15 mouse cellular contexts compared by ENCODE assay signal in genomic region chr16:8565539-8565938, GRCm38 (mm10). TPM values are rescaled to one million over a fixed set of nuclear protein-coding genes. Genes with fewer than 3 reads are reported as not detected.
A peak's percentile ranks its signal among the peaks of the same experiment; 100 is the strongest.
DNase-seq lines count a peak whose midpoint lies in the region; ATAC-seq and TF ChIP-seq lines count a peak whose summit lies in the region.
"Had no signal": no experiment of that assay in that cellular context is flagged by ENCODE, and none has a peak within 500 bp of the region (broad histone marks: within the 10 kb centered on the region; RNA-seq: fewer than 3 reads in every experiment).

No protein-coding gene starts in this region.

- WGBS in liver, postnatal 0 days (ENCODE audit: insufficient replicate concordance): 67% methylated on average over 2 of the region's 2 CpGs
- 81% methylated on average over 2 of the region's 2 CpGs for WGBS in forebrain, embryonic 15.5 days
- 71% methylated on average over 2 of the region's 2 CpGs for WGBS in intestine, embryonic 15.5 days
- 81% methylated on average over 2 of the region's 2 CpGs for WGBS in neural tube, embryonic 13.5 days
- 83% methylated on average over 2 of the region's 2 CpGs for WGBS in lung, adult 2 months

- peak overlapping the region; percentile 41; the same call in 1 of the 2 replicates for H3K27ac ChIP-seq in liver, postnatal 0 days (ENCODE audit: low read depth)
- peak overlapping the region; percentile 70; the same call in 1 of the 2 replicates for H3K27ac ChIP-seq in forebrain, embryonic 15.5 days (replicated peaks)
- peak overlapping the region; percentile 86 for H3K27ac ChIP-seq in intestine, embryonic 15.5 days
- H3K27ac ChIP-seq in neural tube, embryonic 13.5 days (replicated peaks): peak overlapping the region; percentile 79
- H3K27ac ChIP-seq: embryonic facial prominence, embryonic 13.5 days; liver, embryonic 13.5 days had no signal

- TF ChIP-seq EP300 in liver, postnatal 0 days (IDR thresholded peaks at IDR 0.05; ENCODE audit: low read depth): no peak

- H3K4me2 ChIP-seq in liver, postnatal 0 days (ENCODE audit: low read depth, low read length): no peak overlapping the region
- no peak overlapping the region for H3K4me2 ChIP-seq in forebrain, embryonic 15.5 days (replicated peaks)
- H3K4me2 ChIP-seq in intestine, embryonic 15.5 days (replicated peaks): no peak overlapping the region
- no peak overlapping the region for H3K4me2 ChIP-seq in neural tube, embryonic 13.5 days
- H3K4me2 ChIP-seq: embryonic facial prominence, embryonic 13.5 days; liver, embryonic 13.5 days had no signal

- H3K9me3 ChIP-seq in liver, postnatal 0 days (ENCODE audit: low read length): no peaks in the 10 kb centered on the region
- no peaks in the 10 kb centered on the region for H3K9me3 ChIP-seq in forebrain, embryonic 15.5 days
- H3K9me3 ChIP-seq in intestine, embryonic 15.5 days: no peaks in the 10 kb centered on the region
- no peaks in the 10 kb centered on the region for H3K9me3 ChIP-seq in neural tube, embryonic 13.5 days
- H3K9me3 ChIP-seq: embryonic facial prominence, embryonic 13.5 days; liver, embryonic 13.5 days; megakaryocyte, embryonic 14.5 days had no signal

- TF ChIP-seq CTCF in liver, postnatal 0 days (IDR thresholded peaks at IDR 0.05; ENCODE audit: low read depth): no peak
- no peak for TF ChIP-seq CTCF in lung, adult 2 months (IDR thresholded peaks at IDR 0.05; ENCODE audit: insufficient read depth, low read length)

- ATAC-seq in liver, postnatal 0 days: no peak
- no peak for ATAC-seq in forebrain, embryonic 15.5 days (replicated peaks)
- ATAC-seq in intestine, embryonic 15.5 days: peak; percentile 50
- ATAC-seq in neural tube, embryonic 13.5 days (ENCODE audit: low read depth): 0 out of 2 replicates have a peak, but pooled peaks have one; percentile 19

- no peaks in the 10 kb centered on the region for H3K27me3 ChIP-seq in liver, postnatal 0 days (ENCODE audit: insufficient read depth, low read length)
- H3K27me3 ChIP-seq in forebrain, embryonic 15.5 days: no peaks in the 10 kb centered on the region
- no peaks in the 10 kb centered on the region for H3K27me3 ChIP-seq in intestine, embryonic 15.5 days (replicated peaks)
- no peaks in the 10 kb centered on the region for H3K27me3 ChIP-seq in neural tube, embryonic 13.5 days
- H3K27me3 ChIP-seq: embryonic facial prominence, embryonic 13.5 days had no signal

- no peak for DNase-seq in liver, postnatal 0 days
- no peak for DNase-seq in liver
- no peak for DNase-seq in lung, adult 2 months
- no peak for DNase-seq in kidney, postnatal 4 days
- DNase-seq: cerebellum, adult 11-12 months; heart, postnatal 14 days; kidney, adult 11 months; kidney, postnatal 14 days; liver, embryonic 13.5 days; lung, postnatal 10 days had no signal

- peaks cover 6% of the 10 kb centered on the region; the same call in 1 of the 2 replicates for H3K4me1 ChIP-seq in liver, postnatal 0 days (ENCODE audit: insufficient read depth)
- H3K4me1 ChIP-seq in forebrain, embryonic 15.5 days: peaks cover 10% of the 10 kb centered on the region
- peaks cover 14% of the 10 kb centered on the region; the same call in 1 of the 2 replicates for H3K4me1 ChIP-seq in intestine, embryonic 15.5 days (replicated peaks)
- H3K4me1 ChIP-seq in neural tube, embryonic 13.5 days (replicated peaks): peaks cover 44% of the 10 kb centered on the region
- H3K4me1 ChIP-seq in lung, adult 2 months (ENCODE audit: control insufficient read depth, insufficient read depth, low read length): no peaks in the 10 kb centered on the region
- H3K4me1 ChIP-seq: embryonic facial prominence, embryonic 13.5 days; megakaryocyte, embryonic 14.5 days had no signal

- H3K36me3 ChIP-seq in liver, postnatal 0 days (replicated peaks; ENCODE audit: insufficient read depth, low read length): no peaks in the 10 kb centered on the region
- H3K36me3 ChIP-seq in forebrain, embryonic 15.5 days: no peaks in the 10 kb centered on the region
- H3K36me3 ChIP-seq in intestine, embryonic 15.5 days: no peaks in the 10 kb centered on the region
- H3K36me3 ChIP-seq in neural tube, embryonic 13.5 days: no peaks in the 10 kb centered on the region
- H3K36me3 ChIP-seq: embryonic facial prominence, embryonic 13.5 days; liver, embryonic 13.5 days had no signal

- no peak overlapping the region for H3K9ac ChIP-seq in liver, postnatal 0 days (replicated peaks)
- no peak overlapping the region for H3K9ac ChIP-seq in forebrain, embryonic 15.5 days (replicated peaks)
- H3K9ac ChIP-seq in intestine, embryonic 15.5 days: no peak overlapping the region
- no peak overlapping the region for H3K9ac ChIP-seq in neural tube, embryonic 13.5 days
- H3K9ac ChIP-seq: embryonic facial prominence, embryonic 13.5 days; liver, embryonic 13.5 days had no signal

- no peak overlapping the region for H3K4me3 ChIP-seq in liver, postnatal 0 days (ENCODE audit: low read depth, low read length)
- H3K4me3 ChIP-seq in forebrain, embryonic 15.5 days: no peak overlapping the region
- H3K4me3 ChIP-seq in intestine, embryonic 15.5 days (replicated peaks): no peak overlapping the region
- no peak overlapping the region for H3K4me3 ChIP-seq in neural tube, embryonic 13.5 days
- H3K4me3 ChIP-seq in lung, adult 2 months (replicated peaks; ENCODE audit: extremely low read depth, low read depth, low read length): no peak overlapping the region
- H3K4me3 ChIP-seq: embryonic facial prominence, embryonic 13.5 days; liver, embryonic 13.5 days; megakaryocyte, embryonic 14.5 days had no signal

- no peak for TF ChIP-seq POLR2A in lung, adult 2 months (IDR thresholded peaks at IDR 0.05; ENCODE audit: borderline replicate concordance, extremely low read depth, low read depth, low read length)

RNA-seq across cellular contexts. Expression of gene Abat, which starts 52.3 kb away (rescaled TPM):
- polyA plus RNA-seq in liver, postnatal 0 days (2015; fragmentation: Nextera tagmentation; extraction: Ambion mirVana): 37.8 and 39.1 TPM in 2 replicates
- polyA plus RNA-seq in forebrain, embryonic 15.5 days (2015; fragmentation: Nextera tagmentation; extraction: Ambion mirVana): 48.4 and 51.0 TPM in 2 replicates
- polyA plus RNA-seq in intestine, embryonic 15.5 days (2015; fragmentation: Nextera tagmentation; extraction: Ambion mirVana): 72.4 and 74.1 TPM in 2 replicates
- polyA plus RNA-seq in neural tube, embryonic 13.5 days (2015; fragmentation: Nextera tagmentation; extraction: Ambion mirVana): 120 and 128 TPM in 2 replicates
- polyA plus RNA-seq in lung, adult 2 months (2012; rRNA removed): 3.2 and 4.2 TPM in 2 replicates

Comparison
In these comparisons a context has a peak if more than half of its experiments do, and no peak if none do; other contexts are left out.
1. ATAC-seq: peak in intestine, embryonic 15.5 days (single experiment) and neural tube, embryonic 13.5 days (single experiment); none in liver, postnatal 0 days (single experiment) and forebrain, embryonic 15.5 days (single experiment).
2. Peak in every context shown above with its lines, with median percentiles within 50 percentile points of each other: H3K27ac ChIP-seq.